Mouse (Mus musculus) left cerebral cortex, postnatal 14 days (tissue): ENCODE results near the gene Sh3pxd2a. TPM values are rescaled to one million over a fixed set of nuclear protein-coding genes. Genes with fewer than 3 reads are reported as not detected.
A peak's percentile ranks its signal among the peaks of the same experiment; 100 is the strongest.

Source experiments
- DNase-seq, 2 experiments: peaks; one replicate each; pipeline ENCODE4 v3.0.0; 2021 to 2022; ENCODE audit warnings: low spot score in 2 of 2, mixed read lengths in 1 of 2
- intact Hi-C: fragments of 180-260 bp; cut with DNase I; formaldehyde crosslinking; loops from one replicate; pipeline ENCODE4 v1.15.1; 2025
- total RNA-seq, 2 experiments: library from RNA; stranded (reverse); gene quantifications; 2 replicates each; pipeline ENCODE4 v1.2.3; 2021

The Sh3pxd2a gene
- total RNA-seq, 2 experiments from 2014 or later, result 30.9 TPM

- DNase-seq, result no peak
- intact Hi-C loops, result no loop called here
Observed at GRCm38 (mm10) chr19:47445726-47446125, 18.5 kb downstream of the Sh3pxd2a start.

GRCm38 (mm10) chr19:47444488-47444887, 19.7 kb downstream of the Sh3pxd2a start:
- intact Hi-C loops, result no loop called here
- DNase-seq, result no peak

GRCm38 (mm10) chr19:47442294-47442627, 21.9 kb downstream of the Sh3pxd2a start:
- DNase-seq, result no peak
- intact Hi-C loops, result no loop called here

GRCm38 (mm10) chr19:47441541-47442293, 22.5 kb downstream of the Sh3pxd2a start:
- intact Hi-C loops, result no loop called here
- no peak for DNase-seq

- intact Hi-C loops, result no loop called here
- no peak for DNase-seq
Observed at GRCm38 (mm10) chr19:47440967-47441366, 23.2 kb downstream of the Sh3pxd2a start.

GRCm38 (mm10) chr19:47440435-47440803, 23.8 kb downstream of the Sh3pxd2a start:
- intact Hi-C loops, result no loop called here
- no peak for DNase-seq

GRCm38 (mm10) chr19:47439726-47440434, 24.3 kb downstream of the Sh3pxd2a start:
- intact Hi-C loops, result no loop called here
- DNase-seq, result peak in 1 of 2 experiments; percentile 27

GRCm38 (mm10) chr19:47438445-47438844, 25.8 kb downstream of the Sh3pxd2a start:
- intact Hi-C loops, result no loop called here
- DNase-seq, result peak in 1 of 2 experiments; percentile 41

GRCm38 (mm10) chr19:47437040-47437439, 27.2 kb downstream of the Sh3pxd2a start:
- intact Hi-C loops, result no loop called here
- no peak for DNase-seq

- no peak for DNase-seq
- intact Hi-C loops, result no loop called here
Observed at GRCm38 (mm10) chr19:47436236-47436635, 28.0 kb downstream of the Sh3pxd2a start.

- intact Hi-C loops, result no loop called here
- no peak for DNase-seq
Observed at GRCm38 (mm10) chr19:47434655-47435054, 29.5 kb downstream of the Sh3pxd2a start.

GRCm38 (mm10) chr19:47432339-47432738, 31.9 kb downstream of the Sh3pxd2a start:
- intact Hi-C loops, result no loop called here
- DNase-seq, result peak; percentile 19 to 50

GRCm38 (mm10) chr19:47431189-47431931, 32.8 kb downstream of the Sh3pxd2a start:
- intact Hi-C loops, result no loop called here
- no peak for DNase-seq

- intact Hi-C loops, result no loop called here
- no peak for DNase-seq
Observed at GRCm38 (mm10) chr19:47430160-47430559, 34.0 kb downstream of the Sh3pxd2a start.

GRCm38 (mm10) chr19:47429245-47429644, 35.0 kb downstream of the Sh3pxd2a start:
- intact Hi-C loops, result no loop called here
- no peak for DNase-seq

GRCm38 (mm10) chr19:47428794-47429193, 35.4 kb downstream of the Sh3pxd2a start:
- DNase-seq, result no peak
- intact Hi-C loops, result no loop called here

GRCm38 (mm10) chr19:47427841-47428789, 36.1 kb downstream of the Sh3pxd2a start:
- intact Hi-C loops, result no loop called here
- DNase-seq, result no peak

- DNase-seq, result no peak
- intact Hi-C loops, result no loop called here
Observed at GRCm38 (mm10) chr19:47423632-47424031, 40.6 kb downstream of the Sh3pxd2a start.

GRCm38 (mm10) chr19:47421128-47421898, 42.9 kb downstream of the Sh3pxd2a start:
- intact Hi-C loops, result no loop called here
- DNase-seq, result no peak
